Mouse (Mus musculus) heart, postnatal 36 days (tissue): ENCODE results near the gene Mapkapk3. TPM values are rescaled to one million over a fixed set of nuclear protein-coding genes. Genes with fewer than 3 reads are reported as not detected.

Experiments
- DNase-seq, 2 experiments: peaks; one replicate each; pipeline ENCODE4 v3.0.0; 2021 to 2022
- intact Hi-C: fragments of 180-260 bp; cut with DNase I; formaldehyde crosslinking; loops from one replicate; pipeline ENCODE4 v1.15.1; 2025
- total RNA-seq, 2 experiments: library from RNA; stranded (reverse); gene quantifications; 2 replicates each; pipeline ENCODE4 v1.2.3; 2021

The Mapkapk3 gene
- total RNA-seq, 2 experiments from 2014 or later: 27.0 to 33.6 TPM

DNA sequence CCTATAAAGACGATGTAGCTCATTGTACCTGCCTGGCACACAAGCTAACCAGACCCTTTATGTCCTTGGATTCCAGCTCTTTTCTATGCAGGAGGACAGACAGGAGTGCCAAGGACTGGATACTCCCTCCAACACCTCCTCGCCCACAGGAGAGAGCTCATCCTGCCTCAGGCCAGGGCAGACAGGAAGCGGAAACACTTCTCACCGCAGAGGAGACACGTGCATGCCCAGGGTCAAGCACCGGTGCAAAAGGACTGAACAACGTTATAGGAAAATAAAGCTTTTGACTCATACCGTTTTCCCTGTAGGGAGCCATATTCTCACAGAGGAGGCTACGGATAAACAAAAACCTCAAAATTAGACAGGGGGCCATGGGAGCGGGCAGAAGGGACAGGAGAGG is 16.5 kb downstream of the Mapkapk3 start:
- no peak for DNase-seq
- intact Hi-C loops: no loop called here

DNA sequence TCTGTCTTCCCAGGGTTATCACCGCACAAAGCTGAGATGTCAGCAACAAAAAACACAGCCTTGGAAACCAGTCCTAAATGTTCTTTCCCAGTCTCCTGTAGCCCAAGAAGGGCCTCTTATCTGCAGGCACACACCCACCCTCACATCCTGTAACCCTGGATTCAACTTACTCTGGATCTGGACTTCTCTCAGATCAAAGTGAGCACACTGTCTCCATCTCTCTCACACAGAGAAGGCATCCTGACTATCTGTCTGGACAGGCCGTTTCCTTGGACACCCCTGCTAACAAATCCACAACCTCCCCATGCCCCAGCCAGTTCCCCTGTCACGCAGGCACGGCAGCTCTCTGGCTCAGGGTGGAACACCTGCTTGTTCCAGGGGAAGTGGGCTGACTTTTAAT is 17.4 kb downstream of the Mapkapk3 start:
- no peak for DNase-seq
- intact Hi-C loops: no loop called here

DNA sequence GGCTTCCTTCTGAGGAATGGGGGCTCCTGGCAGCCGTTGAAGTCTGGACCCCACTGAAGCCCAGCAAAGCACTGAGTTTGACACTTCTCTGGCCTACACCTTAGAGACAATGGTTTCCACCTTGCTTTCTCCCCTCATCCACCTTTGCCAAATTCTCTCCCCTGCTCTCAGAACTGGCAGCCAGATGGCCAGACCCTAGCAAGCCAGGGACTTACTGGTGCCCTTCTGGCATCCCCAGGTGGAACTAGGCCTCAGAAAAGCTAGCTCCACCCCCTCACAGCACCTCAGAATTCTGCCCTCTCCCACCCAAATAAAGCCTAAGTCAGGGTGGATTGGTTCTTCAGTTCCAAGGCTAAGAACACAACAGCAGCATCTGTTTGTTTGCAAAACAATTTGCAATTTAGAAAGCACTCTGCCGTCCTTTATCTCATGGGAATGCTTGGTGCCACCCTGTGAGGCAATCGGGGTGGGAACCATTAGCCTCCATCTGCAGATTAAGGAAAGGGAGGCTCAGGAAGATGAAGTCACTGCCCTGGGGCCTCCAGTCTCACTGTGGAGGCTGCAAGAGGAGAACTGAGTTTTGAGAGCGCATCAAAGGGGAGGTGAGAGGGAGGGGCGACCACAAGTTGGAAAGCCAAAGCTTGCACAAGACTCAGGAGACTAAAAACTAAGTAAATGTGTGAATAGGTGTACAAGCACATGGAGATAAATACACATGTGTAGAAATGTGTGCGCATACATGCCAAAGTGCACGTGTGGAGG is 18.3 kb downstream of the Mapkapk3 start:
- no peak for DNase-seq
- intact Hi-C loops: no loop called here

DNA sequence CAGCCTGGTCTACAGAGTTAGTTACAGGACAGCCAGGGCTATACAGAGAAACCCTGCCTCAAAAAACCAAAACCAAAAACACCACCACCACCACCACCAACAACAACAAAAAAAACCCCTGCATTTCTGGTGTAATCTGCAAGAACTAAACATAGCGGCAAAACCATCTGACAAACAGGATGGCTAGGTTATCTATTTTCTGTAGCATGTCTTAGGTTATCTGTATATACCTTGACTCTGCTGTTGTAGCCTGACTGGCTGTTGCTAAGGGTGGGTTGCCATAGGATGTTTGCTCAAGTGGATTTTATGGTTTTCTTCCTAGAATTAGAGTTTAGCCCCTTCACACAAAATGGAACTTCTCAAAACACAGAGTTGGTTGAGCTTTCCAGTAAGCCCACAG is 19.9 kb downstream of the Mapkapk3 start:
- intact Hi-C loops: no loop called here
- no peak for DNase-seq

DNA sequence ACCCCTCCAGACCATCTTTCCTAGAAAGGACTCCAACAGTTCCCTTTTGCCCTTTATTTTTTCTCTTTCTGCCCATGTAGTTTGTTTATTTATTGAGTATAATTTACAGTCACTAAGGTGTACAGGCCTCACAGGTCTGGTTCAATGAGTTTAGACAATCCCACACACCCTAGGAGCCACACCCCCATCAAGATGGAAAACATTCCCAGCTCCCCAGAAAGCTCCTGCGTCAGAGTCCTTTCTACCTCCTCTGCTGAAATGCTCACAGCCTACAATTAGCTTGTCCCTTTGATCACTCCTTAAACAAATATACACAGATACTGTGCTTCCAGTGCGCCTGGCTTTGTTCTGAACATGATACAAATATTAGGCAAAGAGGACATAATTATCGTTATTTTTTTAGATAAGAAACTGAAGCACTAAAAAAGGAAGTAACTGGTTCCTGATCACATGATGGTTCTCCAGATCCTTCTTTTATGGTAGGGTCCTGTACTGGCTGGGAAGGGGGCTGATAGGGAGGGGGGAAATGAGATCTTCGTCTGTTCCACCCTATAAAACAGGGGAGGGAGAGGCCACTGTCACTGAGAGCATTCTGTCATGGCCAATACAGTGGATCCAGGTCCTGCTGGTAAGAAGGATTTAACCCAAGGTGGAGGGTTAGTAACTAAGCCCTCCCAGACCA is 21.8 kb downstream of the Mapkapk3 start:
- DNase-seq: no peak
- intact Hi-C loops: no loop called here

DNA sequence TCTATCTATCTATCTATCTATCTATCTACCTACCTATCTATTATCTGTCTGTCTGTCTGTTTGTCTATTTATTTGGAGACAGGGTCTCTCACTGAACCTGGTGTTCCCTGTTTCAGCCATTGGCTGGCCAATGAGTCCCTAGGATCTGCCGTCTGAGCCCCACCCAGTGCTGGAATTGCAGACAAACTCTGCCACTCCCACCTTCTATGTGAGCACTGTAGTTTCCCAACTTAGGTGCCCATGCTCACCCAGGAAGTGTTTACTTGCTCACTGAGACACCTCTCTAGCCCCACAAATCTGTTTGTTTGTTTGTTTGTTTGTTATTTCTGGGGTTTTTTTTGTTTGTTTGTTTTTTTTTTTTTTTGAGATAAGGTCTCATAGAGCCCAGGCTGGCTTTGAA is 22.6 kb downstream of the Mapkapk3 start:
- DNase-seq: no peak
- intact Hi-C loops: no loop called here

DNA sequence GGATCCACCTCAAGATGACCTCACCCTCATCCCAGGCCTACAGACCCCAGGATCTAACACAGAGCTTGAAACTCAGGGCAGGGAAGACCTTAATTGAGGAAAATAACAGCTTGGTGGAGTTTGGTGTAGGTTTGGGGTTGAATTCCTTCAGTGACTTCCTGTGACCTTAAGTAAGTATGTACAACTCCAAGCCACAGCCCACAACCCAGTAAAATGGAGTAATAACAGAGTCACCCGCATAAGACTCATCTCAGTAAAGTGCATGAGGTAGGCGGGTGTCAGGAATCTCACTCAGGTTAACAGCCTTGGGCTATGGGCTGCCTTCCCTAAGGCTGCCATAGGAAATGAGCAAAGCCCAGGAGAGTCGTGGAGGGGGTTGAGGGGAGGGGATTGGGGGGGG is 24.9 kb downstream of the Mapkapk3 start:
- intact Hi-C loops: no loop called here
- no peak for DNase-seq

DNA sequence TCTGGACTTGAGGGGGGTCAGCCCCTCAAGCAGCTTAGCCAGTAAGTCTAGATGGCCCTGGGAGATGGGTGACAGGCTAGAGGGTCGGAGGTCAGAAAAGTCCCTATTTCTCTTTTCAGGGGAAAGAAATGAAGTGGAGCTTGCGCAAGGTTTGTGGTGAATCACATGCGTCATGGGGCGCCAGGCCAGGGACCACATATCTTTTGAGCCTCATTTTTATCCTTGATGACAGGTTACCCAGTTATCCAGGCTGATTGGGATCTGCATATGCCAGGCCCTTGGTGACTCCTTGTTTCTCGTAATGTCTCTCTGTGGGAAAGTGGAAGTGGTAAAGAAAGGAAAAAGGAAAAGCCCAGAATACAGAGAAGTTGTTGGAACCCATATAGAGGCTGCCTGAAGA is 25.8 kb downstream of the Mapkapk3 start:
- intact Hi-C loops: no loop called here
- DNase-seq: peak in 1 of 2 experiments; percentile 40

DNA sequence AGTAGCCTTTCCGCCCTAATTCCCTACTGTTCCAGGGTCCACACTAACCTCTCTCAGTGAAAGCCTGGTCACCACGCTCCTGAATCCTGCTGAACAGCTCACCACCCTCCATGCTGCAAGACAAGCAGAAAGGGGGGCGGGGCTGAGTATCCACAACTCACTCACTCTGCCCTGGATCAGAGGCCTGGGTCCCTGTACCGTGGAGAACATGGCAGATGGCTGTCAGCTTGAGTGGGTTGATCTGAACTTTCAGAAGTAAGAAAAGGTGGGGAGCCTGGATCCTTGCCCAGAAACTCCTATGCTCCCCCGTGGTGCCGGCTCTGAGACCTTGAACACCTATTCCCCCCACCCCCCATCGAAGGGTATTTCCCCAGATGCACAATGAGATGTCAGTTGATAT is 27.3 kb downstream of the Mapkapk3 start:
- no peak for DNase-seq
- intact Hi-C loops: no loop called here

DNA sequence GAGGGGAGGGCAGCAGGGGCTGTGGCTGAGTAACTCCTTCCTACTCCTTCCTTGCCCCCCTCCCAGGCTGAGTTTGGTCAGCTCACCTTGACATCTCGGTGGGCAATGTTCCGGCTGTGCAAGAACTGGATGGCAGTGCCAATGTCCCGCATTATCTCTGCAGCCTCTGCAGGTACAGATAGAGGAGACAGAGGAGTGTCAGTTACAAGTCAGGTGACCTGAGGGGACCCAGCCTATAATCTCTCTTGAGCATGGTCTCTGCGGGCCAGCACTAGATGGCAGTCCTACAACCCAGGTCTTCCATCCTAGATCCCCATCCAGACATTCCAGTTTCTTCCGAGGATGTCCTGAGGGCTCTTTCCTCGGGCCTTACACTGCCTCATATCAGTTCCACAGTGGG is 27.9 kb downstream of the Mapkapk3 start:
- intact Hi-C loops: no loop called here
- no peak for DNase-seq

DNA sequence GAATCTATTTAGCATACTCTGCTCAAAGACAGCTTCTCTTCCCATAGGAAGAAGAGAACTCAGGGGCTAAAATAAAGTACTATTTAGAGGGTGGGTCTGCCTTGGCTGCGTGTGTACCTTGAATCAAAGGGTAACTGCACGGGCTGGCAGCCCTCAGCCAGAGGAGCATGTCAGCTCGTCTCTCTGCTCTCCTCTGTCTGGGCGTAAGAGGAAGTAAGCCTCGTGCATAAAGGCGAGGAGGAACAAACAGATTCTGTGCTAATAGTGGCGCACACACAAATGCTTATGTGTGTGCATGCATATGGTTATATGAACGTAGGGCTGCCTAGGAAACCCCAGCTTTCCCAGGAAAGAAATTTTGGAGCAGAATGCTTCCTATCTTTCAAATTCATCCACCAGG is 28.8 kb downstream of the Mapkapk3 start:
- intact Hi-C loops: no loop called here
- no peak for DNase-seq

DNA sequence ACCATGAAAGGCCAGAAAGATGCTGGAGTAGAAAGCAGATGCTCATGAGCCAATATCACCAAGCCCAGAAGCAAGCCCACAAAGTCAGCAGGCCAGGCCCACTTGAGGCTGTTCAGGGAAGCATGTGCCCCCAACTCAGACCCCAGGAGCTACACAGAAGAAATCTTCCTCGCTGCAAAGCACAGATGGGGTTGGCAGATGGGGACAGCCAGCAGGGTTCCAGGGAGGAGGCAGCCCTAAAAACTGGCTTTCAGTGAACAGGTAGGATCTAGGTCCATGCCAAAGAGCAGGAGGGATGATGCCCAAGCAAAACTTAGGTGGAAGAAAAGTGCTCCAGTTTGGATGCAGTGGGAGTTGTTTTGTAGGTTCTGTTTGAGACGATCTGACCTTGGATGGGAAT is 29.2 kb downstream of the Mapkapk3 start:
- intact Hi-C loops: no loop called here
- no peak for DNase-seq

DNA sequence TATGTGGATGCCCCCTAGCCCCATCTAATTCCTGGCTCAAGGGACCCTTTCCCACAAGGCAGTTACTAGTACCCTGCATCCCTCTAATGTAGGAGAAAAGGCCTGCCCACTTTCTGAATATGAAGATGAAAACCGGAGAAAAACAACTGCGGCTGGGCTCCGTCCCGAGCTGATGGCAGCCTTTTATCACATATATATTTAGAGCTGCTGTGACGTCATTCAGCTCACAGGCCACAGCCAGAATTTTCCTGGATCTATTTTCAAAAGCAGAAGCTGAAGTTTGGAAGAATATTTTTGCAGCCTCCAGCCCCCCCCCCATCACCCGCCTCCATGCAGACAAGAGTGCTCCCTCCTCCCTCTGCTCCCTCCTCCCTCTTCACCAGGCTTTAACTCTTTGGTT is 30.1 kb downstream of the Mapkapk3 start:
- DNase-seq: no peak
- intact Hi-C loops: no loop called here

DNA sequence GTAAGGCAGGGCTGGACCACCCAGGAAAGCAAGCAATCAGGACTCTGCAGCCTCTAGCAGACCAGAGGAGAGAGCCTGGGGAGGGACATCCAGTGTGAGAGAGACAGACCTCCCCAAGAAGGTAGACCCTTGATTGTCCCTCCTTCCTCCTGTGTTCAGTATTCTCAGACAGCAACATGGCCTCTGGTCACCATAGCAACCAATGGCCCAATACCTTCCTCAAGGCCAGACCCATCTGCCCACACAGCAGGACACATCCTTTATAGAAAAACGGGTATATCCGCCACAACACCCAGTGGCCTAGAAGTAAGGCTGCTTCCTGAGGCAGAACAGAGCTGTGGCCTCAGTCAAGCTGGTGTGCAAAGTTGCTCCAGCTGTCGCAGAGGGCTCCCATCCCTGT is 34.1 kb downstream of the Mapkapk3 start:
- intact Hi-C loops: loop anchor here (2.0 kb wide), 1 partner anchor 33 kb away; the partner anchor contains the start of gene Mapkapk3
- no peak for DNase-seq

DNA sequence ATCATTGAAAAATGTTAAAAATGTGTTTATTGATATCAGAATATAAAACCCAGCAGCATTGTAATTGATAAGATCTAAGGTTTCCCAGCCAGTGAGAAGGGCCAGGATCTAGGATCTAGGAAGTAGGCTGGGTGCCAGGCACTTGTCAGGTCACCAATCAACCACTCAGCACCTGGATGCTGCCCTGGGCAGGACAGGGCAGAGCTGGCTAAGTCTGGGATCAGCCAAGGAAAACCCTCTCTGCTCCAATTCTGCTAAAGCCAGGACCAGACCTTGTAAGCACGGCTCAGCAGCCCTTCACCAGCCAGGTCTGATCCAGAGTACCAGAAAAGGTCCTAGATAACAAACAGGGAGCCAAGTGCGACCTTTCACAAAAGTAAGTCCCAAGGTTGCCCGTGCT is 34.8 kb downstream of the Mapkapk3 start:
- intact Hi-C loops: loop anchor here (2.0 kb wide), 1 partner anchor 34 kb away; the partner anchor contains the start of gene Mapkapk3
- no peak for DNase-seq

DNA sequence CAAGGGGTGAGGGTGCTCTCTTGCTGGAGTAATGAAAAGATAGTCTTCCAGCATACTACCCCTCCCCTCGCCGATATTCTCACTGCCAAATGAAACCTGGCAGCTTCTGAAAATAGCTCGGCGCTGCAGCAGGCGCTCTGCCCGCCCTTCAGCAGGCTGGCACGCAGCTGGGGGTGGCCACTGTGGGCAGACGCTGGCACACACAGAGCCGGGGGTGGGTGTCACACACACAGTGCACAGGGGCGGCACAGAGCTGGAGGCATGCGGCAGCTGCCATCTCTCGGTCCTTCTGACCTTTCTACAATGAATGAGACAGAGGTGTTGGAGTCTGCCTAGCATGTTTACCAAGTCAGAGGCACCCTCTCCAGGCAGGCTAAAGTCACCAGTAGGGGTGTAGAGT is 35.2 kb downstream of the Mapkapk3 start:
- peak; percentile 53 to 60 for DNase-seq
- intact Hi-C loops: loop anchor here (2.0 kb wide), 1 partner anchor 34 kb away; the partner anchor contains the start of gene Mapkapk3

DNA sequence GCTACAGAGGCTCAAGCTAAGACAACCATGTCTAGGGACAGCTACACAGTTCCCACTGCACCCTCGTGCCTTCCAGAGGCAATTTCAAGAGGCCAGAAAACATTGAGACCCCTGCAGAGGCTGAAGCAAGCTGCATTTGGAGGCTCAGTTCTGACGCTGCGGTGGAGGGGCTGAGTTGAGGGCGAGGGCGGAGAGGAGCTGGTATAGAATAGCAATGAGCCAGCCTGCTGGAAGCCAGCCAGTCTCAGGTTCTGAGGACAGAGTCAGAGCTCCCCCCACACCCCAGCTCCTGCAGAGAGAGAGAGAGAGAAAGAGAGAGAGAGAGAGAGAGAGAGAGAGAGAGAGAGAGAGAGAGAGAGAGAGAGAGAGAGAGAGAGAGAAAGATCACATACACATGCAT is 37.5 kb downstream of the Mapkapk3 start:
- DNase-seq: no peak
- intact Hi-C loops: no loop called here

DNA sequence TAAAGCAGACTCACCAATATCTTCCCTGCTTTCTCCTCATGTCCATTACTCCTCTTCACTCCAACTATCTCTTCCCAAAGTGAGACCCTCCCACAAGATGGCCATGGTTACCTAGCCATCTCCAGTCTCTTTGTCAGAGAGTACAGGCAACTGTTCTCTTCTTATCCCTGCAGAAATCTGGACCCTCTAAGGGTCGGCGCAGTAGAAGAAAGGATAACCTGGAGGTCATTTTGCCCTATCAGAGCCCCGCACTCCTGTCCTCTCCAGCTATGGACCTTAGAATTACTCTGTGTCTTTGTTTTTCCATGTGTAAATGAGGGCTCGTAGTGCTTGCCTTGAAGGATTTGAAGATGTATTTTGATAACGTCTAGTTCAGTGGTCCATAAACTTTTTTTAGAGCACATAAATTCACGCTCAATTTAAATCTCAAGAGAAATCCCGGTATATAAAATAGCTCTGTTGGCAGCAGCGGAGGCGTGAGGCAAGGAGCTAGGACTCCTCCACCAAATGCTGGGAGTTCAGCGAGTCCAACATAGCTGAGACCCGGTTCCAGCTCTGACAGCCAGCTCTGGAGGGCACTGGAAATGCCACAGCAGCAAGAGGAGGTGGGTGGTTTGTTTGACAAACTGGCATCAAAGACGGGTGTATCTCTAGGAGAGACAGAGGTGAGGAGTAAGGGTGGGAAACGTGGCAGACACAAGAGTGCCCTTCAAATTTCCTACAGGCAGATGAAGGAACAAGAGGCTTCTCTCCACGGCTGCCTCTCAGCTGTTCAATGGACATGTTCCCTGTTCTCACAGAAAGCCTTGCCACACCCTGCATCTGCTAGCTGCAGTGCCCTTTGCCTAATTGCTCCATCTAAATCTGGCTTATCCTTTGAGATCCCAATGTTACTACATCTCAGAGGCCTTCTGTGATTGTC is 39.0 kb downstream of the Mapkapk3 start:
- no peak for DNase-seq
- intact Hi-C loops: no loop called here

DNA sequence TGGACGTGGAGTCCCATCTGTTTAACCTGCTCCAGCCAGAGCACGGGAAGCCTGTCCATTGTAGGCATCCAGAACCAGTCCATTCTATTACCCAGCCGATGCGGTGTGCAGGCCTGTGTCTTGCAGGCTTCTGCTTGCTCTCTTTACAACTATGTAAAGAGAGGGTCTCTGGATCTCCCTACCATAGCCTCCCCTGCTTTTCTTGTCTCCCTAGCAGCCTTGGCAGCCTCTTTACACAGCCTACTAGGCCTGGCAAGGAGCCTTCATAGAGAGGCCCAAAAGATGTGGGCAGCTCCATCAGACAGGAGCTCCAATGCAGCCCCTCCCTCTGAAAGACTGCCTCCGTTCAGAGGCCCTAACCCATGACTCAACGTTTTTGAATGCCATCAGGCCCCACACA is 40.5 kb downstream of the Mapkapk3 start:
- intact Hi-C loops: loop anchor here (5.0 kb wide), 1 partner anchor 88 kb away; the partner anchor contains the start of gene Hemk1
- DNase-seq: no peak

DNA sequence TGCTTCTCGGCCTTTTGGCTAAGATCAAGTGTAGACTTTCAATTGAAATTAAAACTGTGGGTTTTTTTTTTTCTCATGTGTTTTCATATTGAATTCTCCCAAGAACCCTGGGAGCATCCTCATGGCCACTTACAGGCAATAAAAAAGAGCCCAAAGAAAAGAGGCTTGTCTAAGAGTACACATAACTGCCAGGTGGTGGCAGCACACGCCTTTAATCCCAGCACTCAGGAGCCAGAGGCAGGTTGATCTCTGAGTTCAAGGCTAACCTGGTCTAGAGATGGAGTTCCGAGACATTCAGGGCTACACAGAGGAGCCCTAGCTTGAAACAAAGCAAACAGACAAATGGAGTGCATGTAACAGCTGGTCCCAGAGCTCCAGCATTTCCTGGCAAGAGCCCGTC is 43.5 kb downstream of the Mapkapk3 start:
- intact Hi-C loops: loop anchor here (2.0 to 5.0 kb wide), 2 partner anchors 45 to 91 kb away; partner anchors contain the start of gene Hemk1

DNA sequence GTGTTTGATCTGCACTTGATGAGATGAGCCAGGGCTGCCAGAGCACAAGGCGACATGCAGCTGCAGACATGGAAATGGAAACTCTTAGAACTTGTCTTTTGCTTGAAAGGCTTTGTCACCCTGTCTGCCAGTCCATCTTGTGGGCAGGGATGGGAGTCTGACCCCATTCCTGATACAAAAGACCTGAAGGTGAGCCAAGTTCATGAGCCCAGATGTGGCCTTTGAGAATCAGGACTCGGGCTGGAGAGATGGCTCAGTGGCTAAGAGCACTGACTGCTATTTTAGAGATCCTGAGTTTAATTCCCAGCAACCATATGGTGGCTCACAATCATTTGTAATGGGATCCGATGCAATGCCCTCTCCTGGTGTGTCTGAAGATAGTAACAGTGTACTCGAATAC is 44.4 kb downstream of the Mapkapk3 start:
- intact Hi-C loops: loop anchor here (5.0 kb wide), 1 partner anchor 92 kb away; the partner anchor contains the start of gene Hemk1

More for the DNA sequence above, 43.5 kb downstream of the Mapkapk3 start:
- no peak for DNase-seq

More for the DNA sequence above, 44.4 kb downstream of the Mapkapk3 start:
- DNase-seq: no peak
